Mouse (Mus musculus): Measurements from ENCODE around the gene Maged1. TPM values are rescaled to one million over a fixed set of nuclear protein-coding genes. Genes with fewer than 3 reads are reported as not detected.
A peak's percentile ranks its signal among the peaks of the same experiment; 100 is the strongest.

Maged1 gene
- total and polyA plus RNA-seq, 2 experiments from 2014 or later = 974 to 1,242 TPM

DNA sequence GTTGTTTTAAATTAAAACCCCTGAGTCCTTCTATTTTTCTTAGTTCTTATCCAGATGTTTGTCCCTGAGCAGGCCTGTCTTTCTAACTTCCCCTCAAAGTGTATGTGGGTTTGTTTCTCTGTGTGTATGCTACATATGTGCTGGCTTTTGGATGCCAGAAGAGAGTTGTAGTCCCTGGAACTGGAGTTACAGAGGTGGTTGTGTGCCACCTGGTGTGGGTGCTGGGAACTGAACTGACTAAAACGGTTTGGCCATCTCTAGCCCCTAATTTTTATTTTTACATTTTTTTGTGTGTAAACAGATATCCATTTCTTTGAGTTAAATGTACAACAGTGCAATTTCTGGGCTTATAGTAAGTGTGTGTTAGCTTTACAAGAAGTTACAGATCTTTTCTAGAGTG is 3.0 kb upstream of the Maged1 start:
- no peak overlapping the region for H3K9ac ChIP-seq (replicated peaks; ENCODE audit: low read length, poor library complexity, severe bottlenecking)
- no peak overlapping the region for H3K4me3 ChIP-seq (ENCODE audit: low read depth, low read length)
- no peaks in the 10 kb centered on the region for H3K27me3 ChIP-seq (ENCODE audit: insufficient read depth, low read length)
- no peak overlapping the region for H3K27ac ChIP-seq (ENCODE audit: low read depth, low read length)
- no peaks in the 10 kb centered on the region for H3K9me3 ChIP-seq (ENCODE audit: low read length)
- H3K4me2 ChIP-seq (ENCODE audit: low read depth, low read length, poor library complexity, severe bottlenecking) = no peak overlapping the region
- ATAC-seq (ENCODE audit: low FRiP score) (no peak), DNase-seq (ENCODE audit: low spot score) (peak; percentile 71)
- peak; percentile 72 for TF ChIP-seq CTCF (IDR thresholded peaks at IDR 0.05)
- H3K4me1 ChIP-seq (ENCODE audit: insufficient read depth, low read length) = no peaks in the 10 kb centered on the region
- WGBS = 0% methylated on average over 1 of the region's 1 CpGs
- no peaks in the 10 kb centered on the region for H3K36me3 ChIP-seq (ENCODE audit: insufficient read depth, low read length)

DNA sequence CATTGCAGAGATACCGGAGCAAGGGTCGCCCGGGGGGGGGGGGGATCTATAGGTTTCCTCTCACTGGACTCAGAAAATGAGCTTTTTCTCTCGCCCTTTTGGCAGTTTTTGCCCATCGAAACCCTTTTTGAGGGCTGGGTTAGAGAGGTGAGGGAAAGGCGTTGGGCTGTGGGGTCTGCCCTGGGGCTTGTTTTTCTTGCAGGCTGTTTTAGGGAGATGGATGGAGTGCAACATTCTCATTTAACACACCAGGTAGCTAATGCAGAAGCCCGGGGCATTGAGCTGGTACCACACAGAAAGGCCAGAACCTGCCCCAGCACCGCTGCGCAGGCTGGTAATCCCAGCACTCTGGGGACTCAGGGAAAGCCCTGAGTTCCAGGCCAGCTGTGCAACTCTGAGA is 593 bp upstream of the Maged1 start:
- no peaks in the 10 kb centered on the region for H3K27me3 ChIP-seq (ENCODE audit: insufficient read depth, low read length)
- WGBS = 26% methylated on average over 9 of the region's 9 CpGs
- H3K9ac ChIP-seq (replicated peaks; ENCODE audit: low read length, poor library complexity, severe bottlenecking) = peak overlapping the region; percentile 39
- H3K4me3 ChIP-seq (ENCODE audit: low read depth, low read length) = peak overlapping the region; percentile 59
- peak overlapping the region; percentile 90 for H3K27ac ChIP-seq (ENCODE audit: low read depth, low read length)
- ATAC-seq (ENCODE audit: low FRiP score) (0 out of 2 replicates have a peak, but pooled peaks have one; percentile 0), DNase-seq (ENCODE audit: low spot score) (no peak)
- TF ChIP-seq CTCF (IDR thresholded peaks at IDR 0.05) = no peak
- 0 out of 2 replicates have a peak, but pooled peaks cover 12% of the 10 kb centered on the region for H3K36me3 ChIP-seq (ENCODE audit: insufficient read depth, low read length)
- peak overlapping the region; percentile 44 for H3K4me2 ChIP-seq (ENCODE audit: low read depth, low read length, poor library complexity, severe bottlenecking)
- H3K4me1 ChIP-seq (ENCODE audit: insufficient read depth, low read length) = no peaks in the 10 kb centered on the region
- H3K9me3 ChIP-seq (ENCODE audit: low read length) = no peaks in the 10 kb centered on the region

DNA sequence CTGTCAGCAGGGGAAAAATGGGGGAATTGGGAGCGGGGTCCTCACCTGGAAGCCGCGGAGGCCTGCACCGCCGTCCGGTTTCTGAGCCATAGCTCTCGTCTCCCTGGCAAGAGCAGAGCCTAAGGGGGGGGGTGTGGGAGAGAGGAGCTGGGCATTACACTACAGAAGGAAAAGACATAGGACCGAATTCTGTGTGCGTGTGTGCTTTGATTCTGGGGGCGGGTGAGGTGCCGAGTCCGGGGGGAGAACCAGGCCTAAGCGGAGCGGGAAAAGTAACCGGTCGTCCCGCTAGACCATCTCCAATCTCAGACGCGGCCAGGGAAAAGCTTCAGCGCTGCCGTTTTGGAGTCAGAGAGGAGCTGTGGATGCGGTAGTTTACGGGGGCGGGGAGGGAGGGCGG is 737 bp downstream of the Maged1 start:
- Histone ChIP-seq H3K27ac (ENCODE audit: low read depth, low read length) (peak overlapping the region; percentile 85), H3K4me2 (ENCODE audit: low read depth, low read length, poor library complexity, severe bottlenecking) (peak overlapping the region; percentile 55), H3K9me3 (ENCODE audit: low read length) (no peaks in the 10 kb centered on the region), H3K4me3 (ENCODE audit: low read depth, low read length) (peak overlapping the region; percentile 59), H3K27me3 (ENCODE audit: insufficient read depth, low read length) (no peaks in the 10 kb centered on the region), H3K4me1 (ENCODE audit: insufficient read depth, low read length) (no peaks in the 10 kb centered on the region), H3K36me3 (ENCODE audit: insufficient read depth, low read length) (0 out of 2 replicates have a peak, but pooled peaks cover 17% of the 10 kb centered on the region), H3K9ac (replicated peaks; ENCODE audit: low read length, poor library complexity, severe bottlenecking) (peak overlapping the region; percentile 74)
- whole genome bisulfite sequencing = 26% methylated on average over 25 of the region's 25 CpGs
- peak; percentile 5 for ATAC-seq (ENCODE audit: low FRiP score)
- DNase-seq (ENCODE audit: low spot score) = peak; percentile 6
- no peak for TF ChIP-seq CTCF (IDR thresholded peaks at IDR 0.05)

DNA sequence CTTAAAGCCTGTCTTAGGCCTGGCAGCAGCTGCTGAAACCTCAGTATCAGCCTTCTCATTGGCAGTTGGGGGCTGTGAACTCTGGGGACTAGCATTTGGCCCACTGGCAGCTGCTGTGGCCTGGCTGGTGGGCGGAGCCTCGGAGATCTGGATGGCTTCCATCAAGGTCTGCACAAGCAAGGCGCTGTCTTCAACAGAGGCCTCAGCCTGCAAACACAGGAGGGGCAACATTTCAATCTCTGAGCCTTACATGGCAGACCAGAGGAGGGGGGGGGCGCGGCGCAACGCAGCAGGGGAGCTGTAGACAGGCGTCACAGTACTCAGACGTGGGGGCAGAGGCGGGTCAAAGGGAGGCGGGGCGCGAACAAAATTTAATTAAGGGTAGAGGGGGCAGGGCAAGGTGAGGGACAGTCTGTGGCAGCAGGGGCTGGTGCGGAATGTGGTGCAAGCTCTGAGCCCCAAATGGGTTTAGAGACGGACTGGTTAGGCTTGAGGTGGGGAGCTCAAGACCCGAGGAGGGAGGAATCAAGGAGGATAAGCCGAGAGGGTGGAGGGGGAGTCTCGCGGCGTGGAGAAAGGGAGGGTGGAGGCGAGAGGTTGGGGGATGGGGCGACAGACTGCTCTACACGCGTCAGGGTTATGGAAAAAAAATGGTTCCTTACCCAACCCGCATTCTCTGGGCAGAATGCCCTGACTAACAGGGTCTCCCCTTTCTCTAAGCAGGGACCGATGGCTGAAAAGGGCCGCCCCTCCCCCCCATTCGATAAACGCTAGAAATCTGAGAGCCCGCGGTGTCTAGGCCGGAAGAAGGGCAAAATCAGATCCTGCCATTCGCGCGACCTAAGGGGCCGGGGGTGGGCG is 1.4 kb downstream of the Maged1 start:
- Histone ChIP-seq H3K9ac (replicated peaks; ENCODE audit: low read length, poor library complexity, severe bottlenecking) (peak overlapping the region; percentile 74), H3K9me3 (ENCODE audit: low read length) (no peaks in the 10 kb centered on the region), H3K4me1 (ENCODE audit: insufficient read depth, low read length) (no peaks in the 10 kb centered on the region), H3K4me2 (ENCODE audit: low read depth, low read length, poor library complexity, severe bottlenecking) (peak overlapping the region; percentile 55), H3K27ac (ENCODE audit: low read depth, low read length) (peak overlapping the region; percentile 85), H3K36me3 (ENCODE audit: insufficient read depth, low read length) (0 out of 2 replicates have a peak, but pooled peaks cover 20% of the 10 kb centered on the region), H3K27me3 (ENCODE audit: insufficient read depth, low read length) (no peaks in the 10 kb centered on the region), H3K4me3 (ENCODE audit: low read depth, low read length) (peak overlapping the region; percentile 59)
- TF ChIP-seq CTCF (IDR thresholded peaks at IDR 0.05) = no peak
- peak; percentile 49 for ATAC-seq (ENCODE audit: low FRiP score)
- DNase-seq (ENCODE audit: low spot score) = peak; percentile 81
- WGBS = 22% methylated on average over 24 of the region's 37 CpGs

DNA sequence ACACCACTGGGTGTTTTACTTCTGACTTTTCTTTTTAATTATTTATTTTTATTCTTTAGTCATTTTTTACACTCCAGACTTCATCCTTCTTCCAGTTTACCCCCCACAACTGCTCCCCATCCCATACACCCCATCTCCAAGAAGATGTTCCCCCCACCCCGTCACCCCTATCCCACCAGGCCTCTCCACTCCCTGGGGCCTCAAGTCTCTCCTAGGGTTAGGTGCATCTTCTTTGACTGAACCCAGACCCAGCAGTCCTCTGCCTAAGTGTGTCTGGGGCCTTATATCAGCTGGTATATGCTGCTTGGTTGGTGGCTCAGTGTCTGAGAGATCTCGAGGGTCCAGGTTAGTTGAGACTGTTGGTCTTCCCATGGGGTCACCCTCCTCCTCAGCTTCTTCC is 7.6 kb downstream of the Maged1 start:
- no peak for ATAC-seq (ENCODE audit: low FRiP score)

DNA sequence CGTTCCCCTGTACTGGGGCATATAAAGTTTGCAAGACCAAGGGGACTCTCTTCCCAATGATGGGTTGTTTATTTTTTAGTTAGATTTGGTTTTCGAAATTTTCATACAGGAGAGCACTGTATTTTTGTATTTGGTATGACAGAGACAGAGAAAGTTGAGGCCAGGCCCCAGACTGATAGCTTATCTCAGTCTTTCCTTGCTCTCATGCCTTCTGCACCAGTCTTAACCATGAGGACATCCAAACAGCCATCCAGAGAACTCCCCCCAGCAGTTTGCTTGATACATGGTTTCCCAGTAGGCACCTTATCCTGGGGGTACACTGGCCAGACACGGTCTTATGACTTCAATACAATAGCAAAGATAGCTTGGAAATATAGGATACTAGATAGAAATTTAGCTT is 11.6 kb downstream of the Maged1 start:
- no peak for TF ChIP-seq CTCF (IDR thresholded peaks at IDR 0.05)
- H3K9ac ChIP-seq (replicated peaks; ENCODE audit: low read length, poor library complexity, severe bottlenecking) = no peak overlapping the region
- H3K4me1 ChIP-seq (ENCODE audit: insufficient read depth, low read length) = no peaks in the 10 kb centered on the region
- no peaks in the 10 kb centered on the region for H3K9me3 ChIP-seq (ENCODE audit: low read length)
- WGBS = 86% methylated on average over 3 of the region's 3 CpGs
- ATAC-seq (ENCODE audit: low FRiP score) (no peak), DNase-seq (ENCODE audit: low spot score) (no peak)
- H3K4me3 ChIP-seq (ENCODE audit: low read depth, low read length) = no peak overlapping the region
- no peak overlapping the region for H3K27ac ChIP-seq (ENCODE audit: low read depth, low read length)
- no peaks in the 10 kb centered on the region; the same call in 1 of the 2 replicates for H3K27me3 ChIP-seq (ENCODE audit: insufficient read depth, low read length)
- no peaks in the 10 kb centered on the region for H3K36me3 ChIP-seq (ENCODE audit: insufficient read depth, low read length)
- H3K4me2 ChIP-seq (ENCODE audit: low read depth, low read length, poor library complexity, severe bottlenecking) = no peak overlapping the region

More for the DNA sequence above, 7.6 kb downstream of the Maged1 start:
- 64% methylated on average over 2 of the region's 2 CpGs for WGBS
- Histone ChIP-seq H3K4me1 (ENCODE audit: insufficient read depth, low read length) (no peaks in the 10 kb centered on the region), H3K4me3 (ENCODE audit: low read depth, low read length) (no peak overlapping the region), H3K4me2 (ENCODE audit: low read depth, low read length, poor library complexity, severe bottlenecking) (no peak overlapping the region), H3K36me3 (ENCODE audit: insufficient read depth, low read length) (0 out of 2 replicates have a peak, but pooled peaks cover 20% of the 10 kb centered on the region), H3K27ac (ENCODE audit: low read depth, low read length) (no peak overlapping the region), H3K27me3 (ENCODE audit: insufficient read depth, low read length) (no peaks in the 10 kb centered on the region; the same call in 1 of the 2 replicates), H3K9me3 (ENCODE audit: low read length) (no peaks in the 10 kb centered on the region), H3K9ac (replicated peaks; ENCODE audit: low read length, poor library complexity, severe bottlenecking) (no peak overlapping the region)
- TF ChIP-seq CTCF (IDR thresholded peaks at IDR 0.05) = no peak
- no peak for DNase-seq (ENCODE audit: low spot score)

Data from midbrain, postnatal 0 days (tissue).